Mouse (Mus musculus) ovary, postnatal 36 days (tissue): Measurements from ENCODE around the gene Gm3336.

Experiments used
- DNase-seq: peaks from one replicate; pipeline ENCODE4 v3.0.0; 2022; ENCODE audit warnings: low spot score, mixed read lengths

Gene Gm3336

GRCm38 (mm10) chr8:70718297-70718696, at the start of gene Gm3336:
TSS of gene Gm3336 (plus strand) at chr8:70718543.
- DNase-seq = peak; percentile 57

- no peak for DNase-seq
These were observed 46.6 kb upstream of the Gm3336 start for GRCm38 (mm10) chr8:70671615-70672324.

- no peak for DNase-seq
These were observed 45.8 kb upstream of the Gm3336 start for GRCm38 (mm10) chr8:70672325-70673078.

GRCm38 (mm10) chr8:70673079-70673856, 45.1 kb upstream of the Gm3336 start, which contains the start of gene Lsm4:
TSS of gene Lsm4 (plus strand) at chr8:70673248.
- peak; percentile 95 for DNase-seq

- no peak for DNase-seq
These were observed 44.2 kb upstream of the Gm3336 start for GRCm38 (mm10) chr8:70674109-70674508.

- no peak for DNase-seq
These were observed 43.6 kb upstream of the Gm3336 start for GRCm38 (mm10) chr8:70674716-70675115.

GRCm38 (mm10) chr8:70675336-70675735, 43.0 kb upstream of the Gm3336 start:
- DNase-seq = no peak

- no peak for DNase-seq
These were observed 40.8 kb upstream of the Gm3336 start for GRCm38 (mm10) chr8:70677451-70678080.

- no peak for DNase-seq
These were observed 39.7 kb upstream of the Gm3336 start for GRCm38 (mm10) chr8:70678679-70679078.

GRCm38 (mm10) chr8:70679404-70679803, 38.9 kb upstream of the Gm3336 start:
- DNase-seq = no peak

- DNase-seq = no peak
These were observed 38.3 kb upstream of the Gm3336 start for GRCm38 (mm10) chr8:70680039-70680438.

GRCm38 (mm10) chr8:70681410-70681809, 36.9 kb upstream of the Gm3336 start:
- DNase-seq = no peak

GRCm38 (mm10) chr8:70682193-70682592, 36.1 kb upstream of the Gm3336 start:
- peak; percentile 68 for DNase-seq

GRCm38 (mm10) chr8:70682692-70683091, 35.7 kb upstream of the Gm3336 start:
- no peak for DNase-seq

- no peak for DNase-seq
These were observed 34.1 kb upstream of the Gm3336 start for GRCm38 (mm10) chr8:70684291-70684690.

- DNase-seq = peak; percentile 53
These were observed 30.8 kb upstream of the Gm3336 start for GRCm38 (mm10) chr8:70687576-70687975.

- DNase-seq = no peak
These were observed 30.2 kb upstream of the Gm3336 start for GRCm38 (mm10) chr8:70688136-70688535.

- DNase-seq = no peak
These were observed 28.4 kb upstream of the Gm3336 start for GRCm38 (mm10) chr8:70689892-70690390.

- DNase-seq = no peak
These were observed 27.1 kb upstream of the Gm3336 start for GRCm38 (mm10) chr8:70691230-70691629.

- peak; percentile 44 for DNase-seq
These were observed 26.6 kb upstream of the Gm3336 start for GRCm38 (mm10) chr8:70691727-70692231.

- DNase-seq = no peak
These were observed 24.7 kb upstream of the Gm3336 start for GRCm38 (mm10) chr8:70693636-70694035.
